Mouse (Mus musculus) cerebellum, adult 9-10 months (tissue): ENCODE results near the gene Gpr132.

Experiments
- DNase-seq: peaks from one replicate; pipeline ENCODE4 v3.0.0; 2022

The Gpr132 gene

GRCm38 (mm10) chr12:112876332-112877072, 8.5 kb upstream of the Gpr132 start:
- DNase-seq, result no peak

DNA sequence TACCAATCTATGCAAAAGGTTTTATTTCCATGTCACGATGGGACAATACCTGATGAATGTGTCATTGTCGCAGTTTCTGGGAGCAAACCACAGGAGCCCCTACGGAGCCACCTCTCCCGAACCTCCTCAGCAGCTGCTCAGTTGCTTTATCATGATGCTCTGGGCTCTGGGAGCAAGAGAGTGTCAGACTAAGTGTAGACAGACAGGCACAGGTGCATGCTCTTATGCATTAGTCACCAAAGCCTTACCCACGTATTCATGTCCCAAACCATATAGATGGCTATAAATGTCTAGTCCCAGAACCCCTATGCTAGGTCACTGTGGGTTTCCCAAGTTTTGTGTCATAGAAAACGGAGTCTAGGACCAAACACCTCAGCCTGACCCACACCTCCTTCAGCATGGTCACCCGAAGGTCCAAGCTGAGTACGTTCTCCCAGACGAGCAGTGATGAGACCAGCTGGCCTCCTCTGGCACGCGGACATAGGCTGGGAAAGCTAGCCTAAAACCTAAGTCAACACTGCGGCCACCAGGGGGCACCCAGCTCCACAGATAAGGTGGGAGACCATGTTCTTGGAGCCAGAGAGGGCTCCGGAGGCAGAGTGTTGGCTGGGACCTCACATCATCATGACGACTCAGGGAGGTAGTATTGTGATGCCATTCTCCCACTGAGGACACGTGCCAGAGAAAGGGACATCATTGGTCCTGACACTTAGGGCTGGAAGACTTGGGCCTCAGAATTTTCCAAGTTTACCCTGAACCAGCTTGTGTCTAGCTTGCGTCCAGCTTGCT, 7.4 kb upstream of the Gpr132 start:
- DNase-seq, result peak; percentile 88

DNA sequence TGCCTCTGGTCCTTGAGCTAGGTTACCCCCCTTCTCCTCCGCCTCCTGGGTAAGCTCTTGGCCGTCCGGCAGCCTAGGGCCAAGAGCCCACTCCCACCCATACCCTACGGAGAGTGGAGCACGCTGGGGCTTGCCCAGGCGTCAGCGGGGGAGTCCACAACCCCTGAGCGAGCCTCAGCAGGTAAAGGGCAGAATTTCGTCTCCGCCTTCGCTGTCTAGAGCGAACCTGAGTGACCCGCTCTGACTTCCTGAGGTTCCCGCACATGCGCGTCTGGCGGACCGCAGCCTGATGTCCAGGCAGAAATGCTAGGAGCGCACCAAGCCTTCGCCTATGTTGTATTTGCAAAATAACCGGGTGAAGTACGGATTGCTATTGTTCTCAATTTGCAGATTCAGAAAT, 6.2 kb upstream of the Gpr132 start:
- no peak for DNase-seq

DNA sequence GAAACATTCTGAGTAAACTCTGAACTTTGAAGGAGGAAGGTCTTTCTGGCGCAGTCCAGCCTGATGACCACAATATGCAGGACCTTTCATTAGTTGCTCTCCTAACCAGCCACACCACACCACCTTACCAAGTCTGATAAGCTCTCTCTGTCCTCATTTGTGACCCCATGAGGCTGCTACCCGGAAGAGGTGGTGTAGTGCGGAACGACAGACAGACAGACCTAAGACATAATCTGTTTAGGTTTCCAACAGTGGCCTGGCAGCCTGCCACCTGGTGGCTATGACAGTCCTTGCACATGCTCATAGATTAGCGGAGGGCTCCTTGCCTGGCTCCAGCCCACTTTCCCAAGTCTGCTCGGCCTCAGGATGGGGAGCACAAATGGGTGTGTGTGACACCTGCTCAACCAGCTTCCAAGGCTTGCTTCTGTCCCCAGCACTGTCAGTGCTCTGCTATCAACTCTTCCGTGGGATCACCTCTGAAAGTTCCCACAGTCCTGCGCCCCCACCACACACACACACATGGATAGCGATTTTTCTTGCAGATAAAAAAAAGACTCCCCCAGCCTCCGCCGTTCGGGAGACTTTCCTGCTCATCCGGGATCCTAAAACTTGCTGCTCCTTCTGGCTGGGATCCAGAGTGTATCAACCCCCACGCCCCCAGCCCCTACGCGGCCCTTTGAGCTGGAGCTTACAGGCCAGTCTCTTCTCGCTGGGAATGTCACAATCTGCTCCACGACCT, 5.6 kb upstream of the Gpr132 start:
- DNase-seq, result peak; percentile 28

DNA sequence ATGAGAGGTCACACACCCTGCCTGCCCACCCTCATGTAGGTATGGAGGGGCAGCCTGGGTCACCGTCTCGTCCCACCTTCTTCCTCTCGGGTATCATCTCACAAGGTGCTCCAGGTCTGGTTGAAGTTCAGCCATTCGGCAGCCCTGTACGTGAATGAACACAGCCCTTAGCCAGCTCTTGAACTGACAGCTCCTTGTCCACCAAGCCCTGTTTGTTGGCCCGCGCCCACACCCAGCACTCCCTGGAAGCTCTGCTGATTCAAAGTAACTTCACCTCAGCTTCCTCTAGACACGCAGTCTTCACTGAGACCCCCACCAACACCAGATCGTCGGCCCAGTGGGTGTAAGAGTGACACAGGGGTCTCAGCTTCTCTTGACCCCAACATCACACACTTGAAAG, 5.0 kb upstream of the Gpr132 start:
- no peak for DNase-seq

- DNase-seq, result no peak
Observed at GRCm38 (mm10) chr12:112871272-112871671, 3.2 kb upstream of the Gpr132 start.

- no peak for DNase-seq
Observed at GRCm38 (mm10) chr12:112870775-112871174, 2.7 kb upstream of the Gpr132 start.

DNA sequence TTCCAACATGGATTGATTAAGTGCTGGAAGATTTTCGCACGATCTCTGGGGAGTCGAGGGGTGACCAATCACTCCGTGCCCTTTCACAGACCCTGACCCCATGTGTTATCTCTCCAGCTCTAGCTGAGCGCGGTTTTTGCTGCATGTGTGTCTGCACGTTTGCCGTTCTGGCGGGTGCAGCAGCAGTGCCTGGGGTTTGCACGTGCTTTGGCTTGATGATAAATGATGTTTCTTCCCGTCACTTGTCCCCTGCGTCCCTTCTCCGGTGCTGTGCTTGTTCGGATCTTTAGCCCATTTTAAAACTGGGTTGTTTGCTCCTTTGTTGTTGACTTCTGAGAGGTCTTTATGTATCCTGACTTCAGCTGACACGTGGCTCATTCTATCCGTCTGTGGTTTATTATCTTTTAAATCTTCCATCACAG, 1.8 kb upstream of the Gpr132 start:
- DNase-seq, result no peak

GRCm38 (mm10) chr12:112867106-112867674, 838 bp downstream of the Gpr132 start:
- no peak for DNase-seq

DNA sequence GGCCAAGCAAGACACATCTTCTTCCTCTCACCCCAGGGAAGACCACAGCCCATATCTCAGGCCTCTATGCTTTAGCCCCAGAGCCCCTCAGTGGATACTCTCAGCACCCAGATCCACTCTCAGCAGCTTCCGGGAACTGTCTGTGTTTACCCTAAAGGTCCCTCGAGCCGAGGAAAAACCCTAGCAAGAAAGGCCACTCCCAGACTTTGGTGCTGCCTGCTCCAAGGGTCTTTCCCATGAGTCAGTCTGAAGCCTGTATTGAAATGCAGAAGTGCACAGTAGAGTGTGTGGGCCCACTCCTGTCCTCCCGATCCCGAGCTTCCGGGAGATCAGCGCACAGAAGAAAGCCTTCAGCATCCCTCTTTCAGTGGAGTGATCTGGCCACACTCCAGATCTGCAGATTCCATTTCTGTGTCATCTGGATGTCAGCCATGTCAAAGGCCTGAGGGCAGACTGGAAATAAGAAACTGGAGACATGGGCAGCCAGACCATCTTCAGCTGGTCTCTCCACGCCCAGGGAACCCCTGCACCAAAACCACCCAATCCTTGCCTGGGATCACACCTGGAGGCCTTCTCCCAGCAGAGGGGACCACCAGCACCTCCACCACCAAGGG, 1.5 kb downstream of the Gpr132 start:
- no peak for DNase-seq

DNA sequence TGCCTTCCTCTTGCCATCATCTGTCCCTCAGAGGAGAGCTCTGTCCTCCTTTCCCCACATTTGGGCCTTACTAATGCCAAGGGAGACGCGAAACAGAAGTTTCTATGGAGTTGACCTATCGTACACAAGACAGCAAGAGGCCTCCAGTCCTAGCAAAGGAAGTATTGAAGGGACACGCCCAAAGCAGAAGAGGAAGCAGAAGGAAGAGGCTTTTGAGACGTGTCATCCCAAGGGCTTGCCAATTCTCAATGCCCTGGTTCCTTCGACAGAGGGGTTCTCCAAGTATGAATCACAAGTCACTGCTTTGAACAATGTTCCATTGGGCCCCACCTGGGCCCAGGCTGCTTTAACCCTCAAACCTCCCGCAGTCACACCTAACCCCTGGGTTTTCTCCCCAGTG, 3.2 kb downstream of the Gpr132 start:
- no peak for DNase-seq

DNA sequence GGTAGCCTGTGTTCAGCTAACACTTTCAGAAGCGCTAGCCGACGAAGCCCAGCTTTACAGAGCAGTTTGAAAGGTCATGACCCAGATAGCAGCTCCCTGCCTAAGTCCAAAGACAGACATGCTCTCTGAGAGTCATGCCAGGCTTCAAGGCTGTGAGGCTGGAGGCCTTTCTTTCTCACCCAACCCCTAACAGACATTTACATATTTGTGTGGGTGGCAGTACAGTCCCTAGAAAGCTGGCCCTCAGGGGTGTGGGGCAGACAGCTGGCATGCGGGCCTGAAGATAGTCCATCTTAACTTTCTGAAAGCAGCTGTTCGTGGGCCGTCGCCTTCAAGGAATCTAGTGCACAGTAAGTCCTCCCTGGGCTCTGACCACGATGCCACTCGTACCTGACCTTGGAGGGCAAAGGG, 6.1 kb downstream of the Gpr132 start:
- DNase-seq, result no peak

GRCm38 (mm10) chr12:112860765-112861164, 7.3 kb downstream of the Gpr132 start:
- no peak for DNase-seq

DNA sequence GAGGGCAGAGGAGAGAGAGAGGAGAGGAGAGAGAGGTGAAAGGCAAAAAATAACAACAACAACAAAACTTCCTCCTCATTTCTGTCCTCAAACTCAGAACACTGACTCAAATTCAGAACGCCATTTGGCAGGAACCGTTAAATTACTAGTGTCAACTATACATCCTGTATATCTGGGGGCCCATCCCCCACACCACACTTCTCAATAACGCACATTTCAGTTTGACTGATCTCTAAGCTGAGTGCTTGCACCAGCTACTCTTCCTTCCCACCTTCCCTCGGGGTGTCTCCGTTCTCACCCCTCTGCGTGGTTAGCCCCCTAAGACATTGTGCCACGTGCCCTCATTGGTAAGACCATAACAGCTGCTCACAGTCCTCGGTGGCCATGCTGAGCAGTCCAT, 8.1 kb downstream of the Gpr132 start:
- no peak for DNase-seq

DNA sequence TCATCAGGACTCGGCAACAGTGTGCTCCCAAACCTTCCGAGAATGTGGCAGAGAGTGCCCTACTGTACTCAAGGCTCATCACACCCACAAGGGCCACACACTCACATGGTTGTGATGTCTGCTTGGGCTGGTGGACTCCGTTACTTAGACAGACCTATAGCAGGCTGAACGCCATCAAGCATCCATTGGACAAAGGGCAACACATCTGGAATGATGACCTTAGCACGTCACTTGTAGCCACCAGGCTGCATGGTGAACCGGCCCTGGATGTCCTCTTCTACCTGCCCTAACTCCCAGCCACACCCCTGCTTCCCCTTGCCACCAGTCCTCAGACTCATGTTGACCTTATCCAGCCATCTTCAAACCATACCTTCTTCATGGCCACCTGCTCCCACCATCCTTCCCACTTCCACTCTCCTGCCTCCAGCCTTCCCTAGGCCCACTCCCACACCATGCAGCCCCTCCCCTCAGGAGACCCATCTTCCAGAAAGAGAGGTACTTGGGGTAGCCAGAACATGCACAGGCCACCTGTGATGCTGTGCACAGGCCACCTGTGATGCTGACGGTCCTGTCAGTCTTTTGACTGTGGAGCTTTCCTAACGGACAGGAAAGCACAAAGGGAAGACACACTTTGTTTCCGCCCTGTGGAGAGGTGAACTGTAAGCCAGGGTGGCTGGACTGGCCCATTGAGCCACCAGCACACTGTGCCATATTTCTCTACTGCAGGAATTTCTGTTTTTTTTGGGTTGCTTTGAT, 9.3 kb downstream of the Gpr132 start:
- DNase-seq, result no peak

GRCm38 (mm10) chr12:112857021-112857925, 10.8 kb downstream of the Gpr132 start:
- DNase-seq, result no peak

GRCm38 (mm10) chr12:112856338-112856737, 11.7 kb downstream of the Gpr132 start:
- no peak for DNase-seq

DNA sequence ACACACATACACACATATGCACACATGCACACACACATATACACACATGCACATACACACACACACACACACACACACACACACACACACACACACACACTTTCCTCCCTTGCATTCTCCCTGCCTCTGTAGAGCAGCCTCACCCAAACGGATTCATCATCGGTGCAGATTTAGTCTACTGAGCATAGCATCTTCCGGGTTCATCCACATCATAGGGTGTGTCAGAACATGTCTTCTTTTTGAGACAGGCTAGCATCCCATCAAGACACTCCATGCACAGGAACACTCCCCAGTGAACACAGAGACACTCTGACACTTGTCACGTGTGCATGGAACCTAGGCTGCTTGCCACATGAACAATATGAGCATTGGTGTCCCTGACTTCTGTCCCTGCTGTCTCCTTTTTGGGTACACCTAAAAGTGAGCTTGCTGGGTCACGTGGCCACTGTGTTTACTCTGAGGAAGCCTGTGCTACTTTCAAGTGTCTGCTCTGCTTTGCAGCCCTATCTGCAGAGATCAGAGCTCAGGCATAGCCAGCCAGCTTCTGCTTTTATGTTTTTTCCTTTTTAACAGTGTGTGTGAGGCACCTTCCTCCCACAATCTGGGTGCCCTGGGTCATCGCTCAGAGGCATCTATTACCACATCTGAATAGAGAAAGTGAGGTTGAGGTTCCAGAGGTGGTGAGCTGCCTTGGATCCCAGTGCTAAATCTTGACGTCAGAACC, 13.3 kb downstream of the Gpr132 start:
- no peak for DNase-seq

GRCm38 (mm10) chr12:112853050-112853729, 14.8 kb downstream of the Gpr132 start:
- DNase-seq, result no peak

DNA sequence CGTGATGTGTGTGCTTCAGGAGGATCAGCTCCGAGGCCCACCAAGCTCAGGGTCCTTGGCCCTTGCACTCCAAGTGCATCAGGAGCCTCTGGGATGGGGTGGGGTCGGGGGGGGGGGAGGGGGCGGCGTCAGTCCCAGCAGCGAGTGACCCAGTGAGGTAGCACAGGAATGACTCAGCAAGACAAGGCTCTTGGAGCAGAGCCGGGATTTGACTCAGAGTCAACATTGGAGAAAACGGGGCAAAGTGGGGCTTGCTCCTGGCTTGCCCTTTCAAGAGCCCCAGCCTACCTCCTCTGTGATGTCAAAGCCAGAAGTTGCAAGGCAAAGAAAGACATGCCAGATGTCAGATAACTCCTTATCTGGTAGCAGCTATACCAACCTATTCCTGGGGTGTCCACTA, 16.9 kb downstream of the Gpr132 start:
- no peak for DNase-seq
